Mouse (Mus musculus): Measurements from ENCODE around the gene Igf1. TPM values are rescaled to one million over a fixed set of nuclear protein-coding genes. Genes with fewer than 3 reads are reported as not detected.

The Igf1 gene
- 17.5 and 18.6 TPM in 2 replicates for polyA plus RNA-seq (2014; fragmentation: Nextera tagmentation; extraction: Ambion mirVana)

DNA sequence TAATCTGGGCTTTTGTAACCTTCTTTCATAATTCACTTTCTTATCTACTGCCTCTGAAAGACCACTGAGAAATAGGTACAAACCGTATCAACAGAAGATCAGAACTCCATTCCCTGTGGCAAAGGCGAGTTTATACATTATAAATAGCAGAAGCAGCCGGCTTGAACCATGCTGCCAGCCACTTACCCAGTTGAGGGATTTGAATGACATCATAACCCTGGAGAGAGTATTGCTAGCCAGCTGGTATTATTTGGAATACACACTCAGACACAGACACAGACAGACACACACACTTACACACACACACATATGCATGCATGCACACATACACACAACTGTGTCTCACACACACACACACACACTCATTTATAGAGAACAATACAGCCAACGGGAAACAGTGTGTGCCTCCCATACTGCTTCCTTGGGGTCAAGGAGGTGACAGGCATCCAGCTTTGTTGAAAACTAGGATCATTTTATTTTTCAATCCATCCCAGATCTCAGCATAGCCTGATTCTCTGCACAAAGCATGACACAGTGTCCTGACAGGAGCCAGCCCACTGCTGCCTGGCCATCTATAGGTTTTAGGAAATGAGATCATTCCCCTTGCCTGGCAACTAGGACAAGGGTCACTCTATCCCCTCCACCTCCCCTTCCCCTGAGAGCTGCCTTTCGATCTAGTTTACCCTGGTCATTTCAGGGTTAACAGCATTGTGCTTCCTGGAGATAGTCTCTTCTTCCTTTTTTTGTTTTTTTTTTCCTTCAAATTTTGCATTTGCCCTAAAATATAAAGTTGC lies at the start of gene Igf1:
TSS of gene Igf1 (plus strand) at position 253 of the 794 bp plus-strand sequence.
- Histone ChIP-seq H3K9me3 (ENCODE audit: control insufficient read depth, low read length) (no peaks in the 10 kb centered on the region), H3K4me1 (replicated peaks; ENCODE audit: control insufficient read depth, insufficient read depth, low read length) (peaks cover 24% of the 10 kb centered on the region), H3K27me3 (ENCODE audit: control insufficient read depth, insufficient read depth, low read length) (no peaks in the 10 kb centered on the region), H3K27ac (no peak within 1 kb of the TSS), H3K9ac (0 out of 2 replicates have a peak within 1 kb of the TSS, but pooled peaks have one; percentile 63), H3K4me3 (replicated peaks; ENCODE audit: low read length) (0 out of 2 replicates have a peak within 1 kb of the TSS, but pooled peaks have one; percentile 39), H3K36me3 (replicated peaks; ENCODE audit: control insufficient read depth, insufficient read depth) (no peaks in the 10 kb centered on the region), H3K4me2 (replicated peaks) (peak within 1 kb of the TSS; percentile 88)
- 38% methylated on average over 5 of the region's 5 CpGs for WGBS
- ATAC-seq (ENCODE audit: low FRiP score): no peak
- no peak for DNase-seq (ENCODE audit: low spot score)

DNA sequence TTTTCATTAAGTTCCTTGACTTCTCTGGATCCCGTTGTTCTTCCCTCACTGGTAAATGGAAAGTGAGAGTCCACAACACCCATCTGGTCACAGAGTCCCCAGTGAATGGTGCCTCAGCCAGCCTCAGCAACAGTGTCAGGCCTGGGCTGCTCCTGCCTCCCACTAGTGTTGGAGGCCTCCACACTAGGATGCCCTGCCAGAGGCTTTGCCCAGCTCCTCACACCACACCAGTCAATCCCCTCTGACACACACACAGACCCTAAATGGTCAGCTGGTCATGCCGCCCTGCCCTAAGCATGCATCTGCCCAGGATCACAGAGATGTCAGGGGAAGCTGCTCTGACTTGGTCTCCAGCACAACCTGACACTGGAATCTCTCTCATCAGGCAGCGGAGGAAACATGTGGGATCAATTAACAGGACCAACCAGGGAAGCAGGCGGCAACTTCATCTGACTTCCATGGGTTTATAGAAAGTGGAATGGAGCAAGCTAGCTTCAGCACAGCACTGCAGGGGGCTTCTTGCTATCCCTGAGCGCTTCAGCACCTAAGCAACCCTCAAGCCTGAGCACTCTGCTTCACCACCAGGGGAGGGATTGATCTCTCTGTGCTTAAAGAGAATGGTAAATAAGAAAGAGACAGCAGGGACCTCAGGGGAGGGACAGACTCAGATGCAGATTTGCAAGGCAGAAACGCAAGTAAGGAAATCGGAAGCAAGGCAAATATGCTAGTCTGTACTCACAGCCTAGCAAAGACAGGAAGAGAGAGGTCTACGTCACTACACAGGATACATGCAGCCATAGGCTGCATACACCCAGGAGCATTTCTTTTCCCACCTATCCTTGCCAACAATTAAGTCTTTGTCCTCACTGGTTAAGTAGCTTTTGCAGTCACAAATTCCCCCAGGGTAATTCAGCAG lies 45.6 kb upstream of the Igf1 start:
- no peaks in the 10 kb centered on the region for H3K27me3 ChIP-seq (ENCODE audit: control insufficient read depth, insufficient read depth, low read length)
- peak overlapping the region; percentile 38 for H3K27ac ChIP-seq
- 22% methylated on average over 8 of the region's 8 CpGs for WGBS
- DNase-seq (ENCODE audit: low spot score) (peak; percentile 25), ATAC-seq (ENCODE audit: low FRiP score) (peak; percentile 84)
- H3K36me3 ChIP-seq (replicated peaks; ENCODE audit: control insufficient read depth, insufficient read depth): no peaks in the 10 kb centered on the region
- no peak overlapping the region for H3K9ac ChIP-seq
- H3K9me3 ChIP-seq (ENCODE audit: control insufficient read depth, low read length): no peaks in the 10 kb centered on the region
- H3K4me2 ChIP-seq (replicated peaks): peak overlapping the region; percentile 24
- peaks cover 8% of the 10 kb centered on the region; the same call in 1 of the 2 replicates for H3K4me1 ChIP-seq (replicated peaks; ENCODE audit: control insufficient read depth, insufficient read depth, low read length)
- no peak overlapping the region for H3K4me3 ChIP-seq (replicated peaks; ENCODE audit: low read length)

DNA sequence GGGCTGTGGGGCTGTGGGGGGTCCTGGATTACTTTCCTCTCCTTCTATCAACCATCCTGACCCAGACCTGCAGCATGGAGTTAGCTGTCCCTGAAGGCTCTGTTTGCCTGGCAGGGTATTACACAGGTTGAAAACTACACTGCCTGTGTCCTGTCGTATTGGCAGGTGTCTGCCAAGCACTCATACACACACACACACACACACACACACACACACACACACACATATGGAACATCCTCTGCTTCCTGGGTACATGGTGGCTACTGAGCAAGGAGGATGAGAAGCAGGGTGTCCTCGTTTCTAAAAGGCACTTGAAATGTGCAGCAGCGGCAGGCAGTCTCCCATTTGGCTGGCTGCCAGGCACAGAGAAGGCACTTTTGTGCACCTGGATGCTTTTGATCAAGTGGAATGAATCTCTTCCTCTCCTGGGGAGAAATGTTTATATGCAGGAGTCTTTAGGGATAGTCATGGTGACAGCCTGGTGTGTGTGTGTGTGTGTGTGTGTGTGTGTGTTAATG lies 44.9 kb upstream of the Igf1 start:
- Histone ChIP-seq H3K27ac (peak overlapping the region; percentile 38), H3K36me3 (replicated peaks; ENCODE audit: control insufficient read depth, insufficient read depth) (no peaks in the 10 kb centered on the region), H3K4me2 (replicated peaks) (peak overlapping the region; percentile 24), H3K4me3 (replicated peaks; ENCODE audit: low read length) (no peak overlapping the region), H3K9me3 (ENCODE audit: control insufficient read depth, low read length) (no peaks in the 10 kb centered on the region), H3K27me3 (ENCODE audit: control insufficient read depth, insufficient read depth, low read length) (no peaks in the 10 kb centered on the region), H3K9ac (no peak overlapping the region), H3K4me1 (replicated peaks; ENCODE audit: control insufficient read depth, insufficient read depth, low read length) (peaks cover 8% of the 10 kb centered on the region; the same call in 1 of the 2 replicates)
- ATAC-seq (ENCODE audit: low FRiP score): peak; percentile 71
- DNase-seq (ENCODE audit: low spot score): peak; percentile 61
- WGBS: 14% methylated on average over 3 of the region's 3 CpGs

DNA sequence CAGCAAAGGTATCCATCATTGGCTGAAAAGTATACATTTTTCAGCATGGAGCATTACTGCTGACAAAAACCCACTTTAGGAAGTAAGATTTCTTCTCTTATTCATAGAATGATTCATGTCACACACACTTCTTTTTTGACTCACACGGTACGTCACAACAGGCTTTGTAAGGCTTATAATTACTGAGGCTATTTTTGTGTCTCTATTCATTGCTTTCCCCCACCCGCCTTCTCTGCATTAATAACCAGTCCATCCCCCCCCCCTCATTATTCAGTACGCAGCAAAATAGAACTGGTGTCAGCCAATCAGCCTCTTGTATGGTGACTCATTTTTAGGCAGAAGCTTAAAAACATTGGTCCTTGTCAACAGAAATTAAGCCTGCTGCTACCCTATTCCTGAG lies 41.2 kb upstream of the Igf1 start:
- H3K27me3 ChIP-seq (ENCODE audit: control insufficient read depth, insufficient read depth, low read length): no peaks in the 10 kb centered on the region
- H3K36me3 ChIP-seq (replicated peaks; ENCODE audit: control insufficient read depth, insufficient read depth): no peaks in the 10 kb centered on the region
- ATAC-seq (ENCODE audit: low FRiP score) (no peak), DNase-seq (ENCODE audit: low spot score) (no peak)
- 58% methylated on average over 4 of the region's 4 CpGs for WGBS
- H3K4me1 ChIP-seq (replicated peaks; ENCODE audit: control insufficient read depth, insufficient read depth, low read length): peaks cover 8% of the 10 kb centered on the region; the same call in 1 of the 2 replicates
- no peaks in the 10 kb centered on the region for H3K9me3 ChIP-seq (ENCODE audit: control insufficient read depth, low read length)
- H3K4me2 ChIP-seq (replicated peaks): no peak overlapping the region
- H3K27ac ChIP-seq: no peak overlapping the region
- no peak overlapping the region for H3K4me3 ChIP-seq (replicated peaks; ENCODE audit: low read length)
- no peak overlapping the region for H3K9ac ChIP-seq

DNA sequence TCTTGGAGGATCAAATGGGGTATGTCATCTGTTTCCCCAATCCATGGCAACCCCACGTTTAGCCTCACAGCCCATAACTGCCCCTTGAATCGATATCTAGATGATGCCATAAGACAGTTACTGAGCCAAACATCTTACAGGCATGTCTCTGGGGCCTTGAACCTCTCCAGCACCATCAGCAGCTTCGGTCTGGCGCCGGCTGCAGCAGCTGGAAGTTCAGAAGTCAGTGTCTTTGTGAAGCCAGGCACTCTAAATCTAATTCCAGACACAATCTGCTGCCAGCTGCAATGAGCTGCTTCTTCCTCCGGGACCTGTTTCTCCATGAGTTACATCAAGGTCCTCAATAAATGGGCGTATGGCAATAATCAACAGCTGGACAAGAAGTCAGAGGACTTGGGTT lies 40.3 kb upstream of the Igf1 start:
- H3K4me2 ChIP-seq (replicated peaks): no peak overlapping the region
- H3K27me3 ChIP-seq (ENCODE audit: control insufficient read depth, insufficient read depth, low read length): no peaks in the 10 kb centered on the region
- H3K4me3 ChIP-seq (replicated peaks; ENCODE audit: low read length): no peak overlapping the region
- no peak overlapping the region for H3K27ac ChIP-seq
- ATAC-seq (ENCODE audit: low FRiP score) (no peak), DNase-seq (ENCODE audit: low spot score) (no peak)
- no peaks in the 10 kb centered on the region for H3K9me3 ChIP-seq (ENCODE audit: control insufficient read depth, low read length)
- H3K4me1 ChIP-seq (replicated peaks; ENCODE audit: control insufficient read depth, insufficient read depth, low read length): peaks cover 5% of the 10 kb centered on the region; the same call in 1 of the 2 replicates
- WGBS: 92% methylated on average over 7 of the region's 7 CpGs
- no peaks in the 10 kb centered on the region for H3K36me3 ChIP-seq (replicated peaks; ENCODE audit: control insufficient read depth, insufficient read depth)
- H3K9ac ChIP-seq: no peak overlapping the region

DNA sequence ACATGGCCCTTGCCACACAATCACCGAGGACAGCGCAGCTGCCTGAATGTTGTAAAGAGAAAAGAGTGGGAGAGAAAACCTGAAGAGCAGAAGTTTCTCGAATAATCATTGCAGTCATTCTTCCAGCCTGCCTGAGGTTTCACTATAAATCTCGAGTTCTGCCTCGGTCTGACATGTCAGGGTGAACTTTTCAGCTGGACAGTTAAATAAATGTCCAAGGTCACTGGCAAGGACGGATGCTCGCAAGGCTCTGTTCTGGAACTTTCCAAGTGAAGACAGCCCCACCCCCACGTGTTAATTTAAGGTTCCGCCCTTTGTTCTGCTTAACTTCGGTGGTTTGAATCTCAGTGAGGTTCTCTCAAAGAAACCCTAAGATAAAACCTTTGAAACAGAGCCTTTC lies 36.2 kb upstream of the Igf1 start:
- DNase-seq (ENCODE audit: low spot score) (no peak), ATAC-seq (ENCODE audit: low FRiP score) (no peak)
- Histone ChIP-seq H3K4me3 (replicated peaks; ENCODE audit: low read length) (no peak overlapping the region), H3K36me3 (replicated peaks; ENCODE audit: control insufficient read depth, insufficient read depth) (no peaks in the 10 kb centered on the region), H3K27ac (no peak overlapping the region), H3K27me3 (ENCODE audit: control insufficient read depth, insufficient read depth, low read length) (no peaks in the 10 kb centered on the region), H3K4me2 (replicated peaks) (no peak overlapping the region), H3K4me1 (replicated peaks; ENCODE audit: control insufficient read depth, insufficient read depth, low read length) (no peaks in the 10 kb centered on the region), H3K9ac (no peak overlapping the region), H3K9me3 (ENCODE audit: control insufficient read depth, low read length) (no peaks in the 10 kb centered on the region)
- 78% methylated on average over 10 of the region's 10 CpGs for WGBS

DNA sequence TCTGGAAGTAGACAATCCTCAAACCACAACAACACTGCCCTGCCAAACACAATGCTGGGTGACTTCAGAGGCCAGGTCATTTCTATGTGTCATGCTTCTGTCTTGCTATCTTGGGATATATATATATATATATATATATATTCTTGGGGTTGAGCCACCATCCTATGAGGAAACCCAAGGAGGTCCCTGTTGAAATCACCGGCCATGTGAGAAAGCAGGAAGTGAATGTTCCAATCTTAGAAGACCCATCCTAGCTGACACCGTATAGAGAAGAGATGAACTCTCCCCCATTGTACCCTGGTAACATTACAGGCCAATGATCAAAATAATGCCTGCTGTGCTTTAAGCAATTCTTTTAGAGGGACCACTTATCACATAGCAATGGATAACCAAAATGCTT lies 28.1 kb upstream of the Igf1 start:
- no peaks in the 10 kb centered on the region for H3K27me3 ChIP-seq (ENCODE audit: control insufficient read depth, insufficient read depth, low read length)
- H3K4me1 ChIP-seq (replicated peaks; ENCODE audit: control insufficient read depth, insufficient read depth, low read length): no peaks in the 10 kb centered on the region
- no peak for ATAC-seq (ENCODE audit: low FRiP score)
- no peak for DNase-seq (ENCODE audit: low spot score)
- H3K4me3 ChIP-seq (replicated peaks; ENCODE audit: low read length): no peak overlapping the region
- no peaks in the 10 kb centered on the region for H3K9me3 ChIP-seq (ENCODE audit: control insufficient read depth, low read length)
- no peak overlapping the region for H3K4me2 ChIP-seq (replicated peaks)
- H3K36me3 ChIP-seq (replicated peaks; ENCODE audit: control insufficient read depth, insufficient read depth): no peaks in the 10 kb centered on the region
- no peak overlapping the region for H3K27ac ChIP-seq
- H3K9ac ChIP-seq: no peak overlapping the region
- 92% methylated on average over 2 of the region's 2 CpGs for WGBS

DNA sequence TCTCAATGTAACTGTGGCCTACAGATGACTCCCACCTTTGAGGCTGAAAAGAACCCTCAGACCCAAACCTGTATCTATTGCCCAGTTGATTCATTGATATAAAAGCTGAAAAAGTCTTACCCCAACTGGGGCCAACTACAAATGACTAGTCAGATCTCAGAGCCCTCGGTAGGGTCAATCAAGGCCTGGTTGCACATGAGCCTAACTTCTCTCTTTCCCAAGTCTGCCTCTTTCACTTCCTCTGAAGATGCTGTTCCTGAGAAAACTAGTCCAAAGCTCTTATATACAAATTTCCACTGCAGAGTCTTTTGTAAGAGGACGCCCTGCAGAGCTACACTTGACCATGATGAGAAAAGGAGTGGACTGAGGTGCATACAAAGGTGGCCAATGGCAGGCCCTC lies 27.4 kb upstream of the Igf1 start:
- Histone ChIP-seq H3K27ac (no peak overlapping the region), H3K4me2 (replicated peaks) (no peak overlapping the region), H3K4me3 (replicated peaks; ENCODE audit: low read length) (no peak overlapping the region), H3K9me3 (ENCODE audit: control insufficient read depth, low read length) (no peaks in the 10 kb centered on the region), H3K27me3 (ENCODE audit: control insufficient read depth, insufficient read depth, low read length) (no peaks in the 10 kb centered on the region), H3K9ac (no peak overlapping the region), H3K4me1 (replicated peaks; ENCODE audit: control insufficient read depth, insufficient read depth, low read length) (no peaks in the 10 kb centered on the region), H3K36me3 (replicated peaks; ENCODE audit: control insufficient read depth, insufficient read depth) (no peaks in the 10 kb centered on the region)
- ATAC-seq (ENCODE audit: low FRiP score) (no peak), DNase-seq (ENCODE audit: low spot score) (no peak)
- 92% methylated on average over 2 of the region's 2 CpGs for WGBS

DNA sequence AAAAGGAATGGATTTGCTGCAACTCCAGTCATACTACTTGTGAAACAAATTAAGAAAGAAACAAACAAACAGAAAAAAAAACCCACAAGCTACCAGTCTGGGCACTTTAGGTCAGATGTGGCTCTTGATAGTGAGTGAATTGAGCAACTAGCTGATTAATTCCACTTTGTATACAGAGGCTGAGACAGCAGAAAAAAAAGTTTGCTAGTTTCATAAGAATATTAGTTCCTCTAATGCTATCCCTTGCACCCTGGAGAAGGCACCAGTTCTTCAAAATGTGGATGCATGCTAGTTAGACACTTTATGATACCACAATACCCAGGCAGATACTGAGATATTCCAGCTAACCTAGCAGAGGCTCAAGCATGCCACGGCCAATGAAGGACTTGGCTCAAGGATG lies 26.0 kb upstream of the Igf1 start:
- no peak overlapping the region for H3K27ac ChIP-seq
- 92% methylated on average over 1 of the region's 1 CpGs for WGBS

More for the DNA sequence above, 26.0 kb upstream of the Igf1 start:
- DNase-seq (ENCODE audit: low spot score): no peak
- no peaks in the 10 kb centered on the region for H3K4me1 ChIP-seq (replicated peaks; ENCODE audit: control insufficient read depth, insufficient read depth, low read length)
- no peak overlapping the region for H3K4me2 ChIP-seq (replicated peaks)
- no peaks in the 10 kb centered on the region for H3K27me3 ChIP-seq (ENCODE audit: control insufficient read depth, insufficient read depth, low read length)
- H3K36me3 ChIP-seq (replicated peaks; ENCODE audit: control insufficient read depth, insufficient read depth): no peaks in the 10 kb centered on the region
- no peak overlapping the region for H3K4me3 ChIP-seq (replicated peaks; ENCODE audit: low read length)
- H3K9ac ChIP-seq: no peak overlapping the region
- H3K9me3 ChIP-seq (ENCODE audit: control insufficient read depth, low read length): no peaks in the 10 kb centered on the region
- ATAC-seq (ENCODE audit: low FRiP score): no peak

Measured in hindbrain, embryonic 14.5 days (tissue).